ENCODE assay signal across 8 mouse cellular contexts in the genomic region with DNA sequence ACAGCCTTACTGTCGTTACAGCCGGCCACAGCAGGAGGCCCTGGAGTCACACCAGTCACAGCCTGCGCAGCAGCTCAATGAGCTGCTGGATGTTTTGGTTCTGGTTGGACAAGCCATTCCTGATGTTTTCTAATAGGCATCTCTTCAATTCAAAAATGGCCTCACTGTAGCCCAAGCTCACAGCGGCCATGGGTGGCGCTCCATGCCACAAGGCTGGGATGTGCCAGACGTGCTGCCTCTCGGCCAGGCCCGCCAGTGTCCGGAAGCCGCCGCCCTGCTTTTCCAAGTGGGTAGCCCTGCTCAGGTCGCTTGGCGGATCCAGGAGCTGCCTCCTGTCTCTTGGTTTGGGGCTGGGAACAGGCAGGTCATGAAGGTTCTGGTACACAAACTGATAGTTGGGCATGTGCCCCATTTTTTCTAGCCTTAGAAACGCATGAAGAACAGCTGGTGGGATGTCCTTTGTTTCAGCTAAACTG. TPM values are rescaled to one million over a fixed set of nuclear protein-coding genes. Genes with fewer than 3 reads are reported as not detected.
DNase-seq lines count a peak whose midpoint lies in the region; ATAC-seq and TF ChIP-seq lines count a peak whose summit lies in the region.

Mrps24 (minus strand) TSS at position 51 of the 476 bp plus-strand sequence.

- no peak for DNase-seq in lung, postnatal 0 days (ENCODE audit: low spot score)
- DNase-seq in lung, adult 18-20 months = no peak
- DNase-seq in embryonic facial prominence, embryonic 10.5 days (ENCODE audit: low spot score) = no peak
- DNase-seq in heart, embryonic 10.5 days (ENCODE audit: low spot score) = peak; percentile 64
- no peak for DNase-seq in layer of hippocampus, postnatal 25 days (ENCODE audit: extremely low spot score in 1 of 2, low spot score in 1 of 2)
- no peak for DNase-seq in midbrain, embryonic 14.5 days
- no peak for DNase-seq in cerebellum, adult 18-20 months
- no peak for DNase-seq in frontal cortex, postnatal 36 days (ENCODE audit: low spot score in 2 of 2)

- H3K27me3 ChIP-seq in lung, postnatal 0 days (replicated peaks; ENCODE audit: insufficient read depth, low read length) = no peaks in the 10 kb centered on the region
- H3K27me3 ChIP-seq in embryonic facial prominence, embryonic 10.5 days (replicated peaks; ENCODE audit: low read depth, poor library complexity, severe bottlenecking) = no peaks in the 10 kb centered on the region
- no peaks in the 10 kb centered on the region for H3K27me3 ChIP-seq in heart, embryonic 10.5 days (ENCODE audit: insufficient read depth, poor library complexity, severe bottlenecking)
- no peaks in the 10 kb centered on the region for H3K27me3 ChIP-seq in midbrain, embryonic 14.5 days (ENCODE audit: control insufficient read depth, insufficient read depth, low read length)

- no peak within 1 kb of the TSS for H3K27ac ChIP-seq in lung, postnatal 0 days (ENCODE audit: low read length)
- H3K27ac ChIP-seq in embryonic facial prominence, embryonic 10.5 days (replicated peaks) = no peak within 1 kb of the TSS
- no peak within 1 kb of the TSS for H3K27ac ChIP-seq in heart, embryonic 10.5 days
- H3K27ac ChIP-seq in midbrain, embryonic 14.5 days (replicated peaks; ENCODE audit: low read depth, low read length) = no peak within 1 kb of the TSS

- no peak within 1 kb of the TSS for H3K4me3 ChIP-seq in lung, postnatal 0 days (ENCODE audit: low read depth, low read length)
- no peak within 1 kb of the TSS for H3K4me3 ChIP-seq in embryonic facial prominence, embryonic 10.5 days
- no peak within 1 kb of the TSS for H3K4me3 ChIP-seq in heart, embryonic 10.5 days
- H3K4me3 ChIP-seq in midbrain, embryonic 14.5 days (replicated peaks; ENCODE audit: low read depth, low read length) = no peak within 1 kb of the TSS

- no peak for ATAC-seq in lung, postnatal 0 days
- ATAC-seq in midbrain, embryonic 14.5 days (ENCODE audit: low FRiP score, low TSS enrichment) = no peak

- 84% methylated on average over 14 of the region's 14 CpGs for WGBS in lung, postnatal 0 days
- WGBS in embryonic facial prominence, embryonic 10.5 days = 83% methylated on average over 14 of the region's 14 CpGs
- 74% methylated on average over 14 of the region's 14 CpGs for WGBS in heart, embryonic 10.5 days
- WGBS in midbrain, embryonic 14.5 days = 85% methylated on average over 14 of the region's 14 CpGs

- H3K9me3 ChIP-seq in lung, postnatal 0 days (ENCODE audit: low read length) = no peaks in the 10 kb centered on the region
- no peaks in the 10 kb centered on the region for H3K9me3 ChIP-seq in embryonic facial prominence, embryonic 10.5 days
- no peaks in the 10 kb centered on the region for H3K9me3 ChIP-seq in heart, embryonic 10.5 days
- no peaks in the 10 kb centered on the region for H3K9me3 ChIP-seq in midbrain, embryonic 14.5 days (ENCODE audit: control insufficient read depth, low read length)

- TF ChIP-seq CTCF in lung, postnatal 0 days (IDR thresholded peaks at IDR 0.05) = no peak

- no peaks in the 10 kb centered on the region for H3K4me1 ChIP-seq in lung, postnatal 0 days (ENCODE audit: insufficient read depth, low read depth, low read length)
- H3K4me1 ChIP-seq in embryonic facial prominence, embryonic 10.5 days = no peaks in the 10 kb centered on the region
- no peaks in the 10 kb centered on the region; the same call in 1 of the 2 replicates for H3K4me1 ChIP-seq in heart, embryonic 10.5 days
- no peaks in the 10 kb centered on the region for H3K4me1 ChIP-seq in midbrain, embryonic 14.5 days (ENCODE audit: control insufficient read depth, insufficient read depth, low read length)

- H3K4me2 ChIP-seq in lung, postnatal 0 days (replicated peaks; ENCODE audit: low read depth, low read length) = no peak within 1 kb of the TSS
- H3K4me2 ChIP-seq in midbrain, embryonic 14.5 days (ENCODE audit: low read length) = no peak within 1 kb of the TSS

- TF ChIP-seq EP300 in lung, postnatal 0 days (IDR thresholded peaks at IDR 0.05) = no peak

- peaks cover 21% of the 10 kb centered on the region for H3K36me3 ChIP-seq in lung, postnatal 0 days (ENCODE audit: insufficient read depth, low read length)
- H3K36me3 ChIP-seq in embryonic facial prominence, embryonic 10.5 days (replicated peaks) = peaks cover 48% of the 10 kb centered on the region
- H3K36me3 ChIP-seq in heart, embryonic 10.5 days = peaks cover 49% of the 10 kb centered on the region
- peaks cover 43% of the 10 kb centered on the region for H3K36me3 ChIP-seq in midbrain, embryonic 14.5 days (ENCODE audit: control insufficient read depth, insufficient read depth, low read length)

- no peak within 1 kb of the TSS for H3K9ac ChIP-seq in lung, postnatal 0 days (replicated peaks; ENCODE audit: low read depth)
- no peak within 1 kb of the TSS for H3K9ac ChIP-seq in midbrain, embryonic 14.5 days (replicated peaks; ENCODE audit: low read length)

RNA-seq across cellular contexts. Expression of gene Mrps24, which starts in this region (rescaled TPM):
- 178 and 201 TPM in 2 replicates for polyA plus RNA-seq in lung, postnatal 0 days (2015; fragmentation: Nextera tagmentation; extraction: Ambion mirVana)
- polyA plus RNA-seq in embryonic facial prominence, embryonic 10.5 days (2016; fragmentation: Nextera tagmentation; extraction: Ambion mirVana) = 154 and 156 TPM in 2 replicates
- polyA plus RNA-seq in heart, embryonic 10.5 days (2016; fragmentation: Nextera tagmentation; extraction: Ambion mirVana) = 177 and 181 TPM in 2 replicates
- 10 to 100 TPM; 67.7 to 79.1 TPM for total RNA-seq in layer of hippocampus, postnatal 25 days (2021)
- polyA plus RNA-seq in midbrain, embryonic 14.5 days (2014; fragmentation: Nextera tagmentation; extraction: Ambion mirVana) = 180 and 218 TPM in 2 replicates
